Mouse (Mus musculus): ENCODE data around the gene Tesk1.

DNA sequence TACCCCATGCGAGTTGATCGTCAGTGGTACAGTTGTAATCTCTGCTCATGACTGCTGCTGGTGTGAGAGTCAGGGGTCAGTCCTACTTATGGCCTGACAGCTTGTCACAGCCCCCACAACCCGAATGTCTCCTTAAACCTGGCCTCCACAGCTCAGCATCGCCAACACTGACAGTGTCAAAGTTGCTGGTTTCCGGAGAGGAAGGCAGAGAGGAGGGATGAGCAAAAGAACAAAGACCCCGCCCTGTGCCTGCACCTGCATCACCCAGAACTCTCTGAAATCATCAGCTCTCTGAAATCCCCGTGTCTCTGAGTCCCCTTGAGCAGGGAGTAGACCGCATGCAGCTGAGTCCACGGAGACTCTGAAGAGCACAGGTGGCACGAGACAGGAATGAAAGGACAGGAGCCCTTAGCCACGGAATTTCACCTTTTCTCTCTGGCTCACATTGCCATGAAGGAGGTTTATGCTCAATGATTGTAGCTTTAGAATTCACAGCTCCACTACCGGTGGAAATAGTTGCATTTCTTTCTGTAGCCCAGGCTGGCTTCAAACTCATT, 41.9 kb downstream of the Tesk1 start, which contains the start of gene Sit1:
- TF ChIP-seq CTCF (IDR thresholded peaks at IDR 0.05; ENCODE audit: control insufficient read depth, insufficient read depth, insufficient replicate concordance, low read depth, low read length) (no peak), POLR2A (IDR thresholded peaks at IDR 0.05; ENCODE audit: control insufficient read depth, low read depth, low read length) (no peak)

All from testis, adult 2 months (tissue).